Mouse (Mus musculus) intestine, embryonic 16.5 days (tissue): ENCODE measurements around the gene Pdlim3. TPM values are rescaled to one million over a fixed set of nuclear protein-coding genes. Genes with fewer than 3 reads are reported as not detected.

Experiments used
- polyA plus RNA-seq: library from polyadenylated mRNA; unstranded; fragments of >200 nt; fragmentation: Nextera tagmentation; extraction: Ambion mirVana; gene quantifications from 2 replicates; pipeline ENCODE4 v1.2.1, GENCODE M21; 2015

Pdlim3 gene
- polyA plus RNA-seq, 1 experiment from 2014 or later = 97.7 TPM

Other genes starting within 250 kb of the Pdlim3 start
- gene Ccdc110, start 49.2 kb downstream of the Pdlim3 start, polyA plus RNA-seq = not detected in 2 replicates
- gene 1700029J07Rik, start 89.8 kb downstream of the Pdlim3 start, polyA plus RNA-seq = 2.2 and 2.4 TPM in 2 replicates
- gene Ufsp2, start 90.1 kb downstream of the Pdlim3 start, polyA plus RNA-seq = 78.0 and 83.1 TPM in 2 replicates
- 0.38 and 1.0 TPM in 2 replicates for gene Lrp2bp, start 113.8 kb downstream of the Pdlim3 start, polyA plus RNA-seq
- gene Ankrd37, start 120.2 kb downstream of the Pdlim3 start, polyA plus RNA-seq = 31.7 and 43.8 TPM in 2 replicates